Mouse (Mus musculus) embryo, embryonic 10 days (tissue): Measurements from ENCODE around the gene Treml4.
A peak's percentile ranks its signal among the peaks of the same experiment; 100 is the strongest.

ENCODE experiments used
- DNase-seq: peaks from one replicate; pipeline ENCODE4 v3.0.0-alpha.2; 2015; ENCODE audit warnings: low spot score

Gene Treml4

DNA sequence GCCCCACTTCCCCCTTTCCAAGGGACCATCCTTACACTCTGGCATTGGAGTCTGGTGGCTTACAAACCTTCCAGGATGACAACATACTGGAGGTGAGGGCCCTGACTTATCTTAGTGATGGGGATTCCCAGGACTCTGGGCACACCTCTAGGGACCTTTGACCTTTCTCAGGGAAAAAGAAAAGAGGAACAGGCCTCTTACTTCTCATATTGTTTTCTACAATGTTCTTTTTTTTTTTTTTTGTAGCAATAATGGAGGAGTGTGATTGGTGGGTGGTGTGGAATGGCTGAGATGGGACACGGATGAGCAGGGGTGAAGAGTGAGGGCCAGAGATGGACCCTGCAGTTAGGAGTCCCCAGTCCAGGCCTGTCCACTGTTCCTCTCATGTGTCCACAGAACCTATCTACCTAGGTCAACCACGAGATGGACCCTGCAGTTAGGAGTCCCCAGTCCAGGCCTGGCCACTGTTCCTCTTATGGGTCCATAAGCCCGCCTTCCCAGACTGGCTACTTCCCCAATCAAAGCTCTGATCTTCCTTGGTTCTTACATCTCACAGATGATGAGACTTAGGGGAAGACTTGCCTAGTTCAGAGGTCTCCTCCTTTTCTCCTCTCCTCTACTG is at the start of gene Treml4:
Gene Treml4 (plus strand): TSS at position 555 of the 622 bp plus-strand sequence.
- no peak for DNase-seq

DNA sequence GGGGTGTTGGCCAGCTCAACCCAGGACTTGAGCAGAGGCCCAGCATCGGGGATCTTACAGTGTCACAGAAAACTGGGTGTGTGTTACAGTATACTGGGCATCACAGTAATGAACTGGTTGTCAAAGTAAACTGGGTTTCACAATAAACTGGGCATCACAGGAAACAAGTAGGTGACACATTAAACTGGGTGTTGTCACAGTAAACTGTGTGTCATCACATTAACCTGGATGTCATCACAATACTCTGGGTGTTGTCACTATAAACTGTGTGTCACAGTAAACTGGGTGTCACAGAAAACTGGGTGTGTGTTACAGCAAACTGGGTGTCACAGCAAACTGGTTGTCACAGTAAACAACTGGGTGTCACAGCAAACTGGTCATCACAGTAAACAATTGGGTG is 48.7 kb upstream of the Treml4 start:
- no peak for DNase-seq

DNA sequence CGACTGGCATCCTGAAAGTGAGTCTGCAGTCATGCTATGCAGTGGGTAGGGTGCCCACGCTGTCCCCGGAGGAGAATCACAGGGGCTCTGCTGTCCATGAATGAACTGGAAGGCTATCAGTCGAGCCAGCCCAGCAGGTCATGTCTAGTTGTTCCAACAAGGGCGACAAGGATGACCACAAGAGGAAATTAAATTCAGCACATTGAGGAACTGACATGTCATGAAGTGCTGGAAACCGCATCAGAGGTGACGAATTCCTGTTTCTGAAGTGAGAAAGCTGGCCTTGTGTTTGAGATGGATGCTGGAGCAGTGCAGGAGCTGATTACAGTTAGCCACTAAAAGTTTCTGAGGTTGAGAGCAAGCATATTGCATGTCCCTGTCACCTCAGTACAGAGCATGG is 33.4 kb upstream of the Treml4 start:
- no peak for DNase-seq

DNA sequence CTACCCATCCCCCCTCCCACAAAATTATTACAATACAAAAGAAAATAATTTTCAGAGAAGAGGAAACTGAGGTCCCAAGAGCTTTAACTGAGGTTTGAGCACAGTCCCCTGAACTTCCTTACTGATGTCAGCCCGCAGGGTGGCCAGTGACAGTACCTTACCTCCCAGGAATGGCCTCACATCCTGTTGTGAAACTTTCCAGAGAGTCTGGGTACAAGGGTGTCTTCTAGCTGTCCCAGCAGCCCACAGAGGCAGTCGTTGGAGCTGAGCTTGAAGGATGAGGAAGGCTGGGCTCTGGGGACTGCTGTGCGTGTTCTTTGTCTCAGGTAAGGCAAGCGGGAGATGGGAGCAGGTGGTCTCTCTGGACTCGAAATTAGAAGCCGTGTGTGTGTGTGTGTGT is 31.6 kb upstream of the Treml4 start, which contains the start of gene Trem1:
Gene Trem1 (plus strand): TSS at position 251 of the 400 bp plus-strand sequence.
- no peak for DNase-seq

DNA sequence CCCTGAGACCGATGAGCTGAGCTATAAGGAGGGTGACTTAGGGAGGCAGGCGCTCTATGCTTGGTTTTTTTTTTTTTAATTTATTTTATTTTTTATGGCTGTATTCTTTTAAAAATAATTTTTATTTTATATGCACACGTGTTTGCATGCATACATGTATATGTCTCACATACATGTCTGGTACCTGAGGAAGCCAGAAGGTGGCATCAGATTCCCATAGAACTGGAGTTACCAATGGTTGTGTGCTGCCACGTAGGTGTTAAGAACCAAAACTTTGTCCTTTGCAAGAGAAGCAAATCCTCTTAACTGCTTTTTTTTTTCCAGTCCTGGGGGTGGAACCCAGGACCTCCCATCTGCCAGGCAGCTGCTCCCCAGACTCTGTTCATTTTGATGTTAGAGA is 30.3 kb upstream of the Treml4 start:
- DNase-seq, result no peak

DNA sequence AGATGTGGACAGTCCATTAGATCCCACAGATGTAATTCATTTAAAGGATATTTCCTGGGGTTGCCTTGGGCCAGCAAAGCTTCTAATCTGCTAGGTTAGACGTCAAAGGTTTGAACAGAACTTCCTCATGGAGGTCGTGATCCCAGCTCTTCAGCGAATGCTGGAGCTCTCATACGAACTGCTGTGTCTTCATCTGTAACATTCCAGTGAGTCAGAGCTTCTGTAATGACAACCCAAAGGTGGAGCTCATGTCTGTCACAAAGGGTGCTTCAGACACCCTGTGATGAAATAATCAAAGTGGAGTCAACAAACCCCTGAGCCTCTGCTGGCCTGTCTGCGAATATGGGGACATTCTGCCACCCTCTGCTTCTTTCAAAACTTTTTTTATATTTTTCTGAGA is 29.5 kb upstream of the Treml4 start:
- no peak for DNase-seq

DNA sequence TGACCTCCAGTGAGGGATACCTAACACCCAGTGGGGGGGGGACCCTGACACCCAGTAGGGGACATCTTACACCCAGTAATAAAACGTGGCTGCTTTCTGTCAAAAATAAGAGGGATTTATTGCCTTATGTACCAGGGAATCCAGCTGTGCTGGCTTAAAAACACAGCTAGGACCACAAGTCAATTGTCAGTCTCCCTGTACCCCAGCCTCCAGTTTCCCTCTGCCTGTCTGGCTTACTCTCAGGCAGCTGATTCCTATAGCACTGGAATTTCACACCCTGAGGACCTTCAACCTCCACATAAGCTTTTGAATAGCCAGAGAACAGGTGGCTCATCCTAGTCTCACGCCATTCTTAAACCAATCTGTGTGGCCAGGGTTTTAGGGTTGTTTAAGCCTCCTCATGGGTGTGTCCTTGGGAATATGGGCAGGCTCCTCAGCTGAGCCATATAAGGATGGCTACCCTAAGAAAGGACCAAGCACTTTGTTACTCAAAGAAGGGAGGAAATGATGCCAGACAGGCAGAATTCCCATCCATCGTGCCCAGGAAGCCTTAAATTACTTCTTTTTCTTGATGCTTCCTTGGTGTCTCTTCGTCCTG is 28.2 kb upstream of the Treml4 start:
- no peak for DNase-seq

DNA sequence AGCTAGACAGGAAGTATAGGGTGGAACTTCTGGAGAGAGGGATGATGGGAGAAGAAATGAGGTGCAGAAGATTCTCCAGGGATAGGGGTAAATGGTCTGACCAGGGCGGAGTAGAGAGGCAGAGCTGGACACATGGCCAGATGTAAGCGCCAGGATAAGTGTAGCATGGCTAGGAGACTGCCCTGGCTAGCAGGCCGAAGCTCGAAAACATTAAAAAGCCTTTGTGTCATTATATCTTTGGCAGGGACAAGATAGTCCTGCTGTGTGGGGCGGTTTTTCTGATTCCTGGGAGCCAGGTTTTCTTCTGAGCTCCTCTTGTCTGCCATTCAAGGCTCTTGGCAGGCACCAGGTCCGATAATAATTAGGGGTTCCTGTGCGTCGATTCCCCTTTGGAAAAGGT is 26.5 kb upstream of the Treml4 start:
- no peak for DNase-seq

DNA sequence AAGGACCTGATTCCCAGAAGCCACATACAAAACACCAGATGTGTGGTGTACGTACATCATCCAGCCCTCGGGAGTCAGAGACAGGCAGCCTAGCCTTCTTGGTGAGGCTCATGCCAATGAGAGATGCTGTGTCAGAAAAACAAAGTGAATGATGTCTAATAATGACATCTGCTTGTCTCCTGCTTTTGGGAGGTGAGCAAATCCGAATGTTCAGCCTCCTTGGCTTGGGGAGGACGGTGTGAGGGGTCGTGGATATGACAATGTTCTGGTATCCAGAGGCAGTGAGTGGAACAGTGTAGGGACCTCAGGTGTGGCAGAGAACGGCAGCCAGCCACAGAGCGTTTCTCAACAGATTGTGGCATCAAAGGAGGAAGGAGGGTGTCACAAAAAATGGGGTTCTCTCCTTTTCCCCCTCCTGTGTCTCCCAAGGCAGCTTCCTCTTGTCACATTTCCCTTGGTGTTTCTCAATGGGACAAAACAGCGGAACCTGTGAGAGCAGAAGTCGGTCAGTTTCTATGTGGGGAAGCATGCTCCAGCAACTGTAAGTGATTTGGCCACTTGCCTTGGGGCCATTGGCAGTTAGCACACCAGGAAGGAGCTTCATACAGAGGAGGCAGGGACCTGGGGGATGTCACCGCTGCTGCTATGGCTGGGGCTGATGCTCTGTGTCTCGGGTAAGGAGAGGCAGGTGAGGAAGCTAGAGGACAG is 16.7 kb upstream of the Treml4 start, which contains the start of gene Trem3:
Gene Trem3 (plus strand): TSS at position 557 of the 708 bp plus-strand sequence.
- no peak for DNase-seq

DNA sequence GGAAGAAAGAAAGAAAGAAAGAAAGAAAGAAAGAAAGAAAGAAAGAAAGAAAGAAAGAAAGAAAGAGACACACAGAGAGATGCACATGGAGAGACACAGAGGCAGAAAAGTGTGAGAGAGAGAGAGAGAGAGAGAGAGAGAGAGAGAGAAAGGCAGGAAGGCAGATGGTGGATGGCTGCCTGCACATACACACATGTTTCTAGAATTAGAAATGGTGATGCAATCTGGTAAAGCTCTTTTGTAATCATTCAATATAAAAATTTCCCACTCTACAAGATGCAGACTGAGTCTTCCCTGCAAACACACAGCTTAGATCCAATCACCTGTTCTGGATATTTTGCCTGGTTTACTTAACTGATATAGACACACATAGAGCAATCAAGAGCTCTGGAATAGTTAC is 15.1 kb upstream of the Treml4 start:
- no peak for DNase-seq

DNA sequence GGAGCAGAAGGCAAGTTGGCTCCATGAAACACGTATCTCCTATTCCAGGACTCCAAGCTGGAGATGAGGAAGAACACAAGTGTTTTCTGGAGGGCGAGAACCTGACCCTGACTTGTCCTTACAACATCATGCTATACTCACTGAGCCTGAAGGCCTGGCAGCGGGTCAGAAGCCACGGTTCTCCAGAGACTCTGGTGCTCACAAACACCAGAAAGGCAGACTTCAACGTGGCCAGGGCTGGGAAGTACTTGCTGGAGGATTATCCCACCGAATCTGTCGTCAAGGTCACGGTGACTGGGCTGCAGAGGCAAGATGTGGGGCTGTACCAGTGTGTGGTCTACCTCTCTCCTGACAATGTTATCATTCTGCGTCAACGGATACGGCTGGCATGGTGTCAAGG is 14.6 kb upstream of the Treml4 start:
- DNase-seq, result no peak

DNA sequence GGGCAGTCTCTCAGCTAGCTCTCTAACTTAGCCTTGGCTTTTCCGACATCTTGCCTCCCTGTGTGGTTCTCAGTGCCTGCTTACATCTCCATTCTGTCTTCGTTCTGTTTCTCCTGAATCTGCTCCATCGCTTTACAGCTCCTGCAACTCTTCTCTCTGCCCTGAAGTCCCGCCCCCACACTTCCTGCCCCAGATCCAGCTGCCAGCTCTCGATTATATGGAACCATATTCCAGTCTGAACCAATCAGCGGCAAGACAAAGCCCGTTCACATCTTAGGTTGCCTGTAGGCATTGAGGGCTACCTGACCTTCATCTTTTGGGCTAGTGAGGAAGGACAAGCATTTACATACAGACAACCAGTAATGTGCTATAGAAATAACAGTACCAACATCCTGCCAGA is 13.5 kb upstream of the Treml4 start:
- DNase-seq, result no peak

DNA sequence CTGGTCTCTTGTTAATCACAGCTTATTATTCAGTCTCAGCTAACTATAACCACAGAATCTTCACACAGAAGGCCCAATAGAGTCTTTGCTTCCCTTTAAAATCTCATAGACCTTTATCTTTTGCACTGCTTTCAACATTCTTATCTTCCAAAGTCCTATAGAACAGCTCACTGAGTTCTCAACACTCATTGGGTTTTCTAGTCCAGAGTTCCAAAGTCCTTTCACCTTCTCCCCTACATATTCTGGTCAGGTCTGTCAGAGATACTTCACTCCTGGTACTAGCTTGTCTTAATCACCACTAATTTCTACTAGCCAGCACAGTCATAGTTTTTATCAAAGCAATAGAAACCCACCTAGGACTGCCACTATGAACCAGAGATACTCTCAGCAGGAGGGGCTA is 7.5 kb upstream of the Treml4 start:
- no peak for DNase-seq

DNA sequence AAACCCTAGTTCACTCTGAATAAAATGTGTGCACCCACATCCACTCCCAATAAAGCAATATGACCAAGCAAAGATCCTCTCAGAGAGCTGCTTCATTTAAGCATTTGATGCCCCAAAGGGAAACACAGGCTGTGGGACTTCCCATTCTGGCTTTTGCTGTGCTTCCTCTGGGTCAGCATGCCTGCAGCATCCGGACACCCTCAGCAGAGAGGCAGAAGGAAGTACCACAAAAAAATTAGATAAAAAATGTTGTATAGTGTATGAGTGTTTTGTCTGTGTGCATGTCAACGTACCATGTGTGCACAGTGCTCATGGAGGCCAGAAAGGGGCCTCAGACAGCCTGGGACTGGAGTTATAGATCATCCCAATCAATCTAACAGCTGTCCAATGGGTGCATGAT is 2.2 kb upstream of the Treml4 start:
- no peak for DNase-seq

DNA sequence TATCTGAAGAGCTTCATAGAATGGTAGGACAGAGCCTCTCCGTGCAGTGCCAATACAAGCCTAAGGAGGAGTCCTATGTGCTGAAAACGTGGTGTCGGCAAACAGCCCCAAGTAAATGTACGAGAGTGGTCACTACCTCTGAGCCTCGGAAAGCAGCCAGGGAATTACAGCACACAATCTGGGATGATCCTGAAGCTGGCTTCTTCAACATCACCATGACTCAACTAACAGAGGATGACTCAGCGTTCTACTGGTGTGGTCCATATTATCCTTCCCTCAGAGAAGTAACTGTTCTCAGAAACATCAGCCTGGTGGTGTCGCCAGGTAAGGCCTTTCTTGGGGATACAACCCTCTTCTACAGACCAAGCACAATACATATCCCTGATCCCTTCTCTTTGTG is 567 bp downstream of the Treml4 start:
- DNase-seq, result no peak

DNA sequence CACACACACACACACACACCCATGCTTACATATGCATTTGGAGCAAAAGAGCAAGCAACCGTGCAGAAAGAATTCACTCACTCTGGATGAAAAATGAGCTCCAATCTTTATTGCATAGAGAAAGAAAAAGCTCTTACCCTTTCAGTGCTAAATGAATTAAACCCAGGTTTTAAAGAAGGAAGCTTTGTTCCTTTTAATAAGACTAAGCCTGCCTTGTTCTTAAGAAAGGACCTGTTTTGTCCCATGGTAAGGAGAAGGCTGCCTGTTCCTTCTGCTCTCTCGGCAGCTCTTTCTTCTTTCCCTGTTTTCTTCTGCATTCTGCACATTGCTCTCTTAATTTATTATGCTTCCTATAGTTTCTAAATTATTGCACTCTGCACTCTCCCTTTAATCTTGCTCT is 2.0 kb downstream of the Treml4 start:
- peak; percentile 11 for DNase-seq

DNA sequence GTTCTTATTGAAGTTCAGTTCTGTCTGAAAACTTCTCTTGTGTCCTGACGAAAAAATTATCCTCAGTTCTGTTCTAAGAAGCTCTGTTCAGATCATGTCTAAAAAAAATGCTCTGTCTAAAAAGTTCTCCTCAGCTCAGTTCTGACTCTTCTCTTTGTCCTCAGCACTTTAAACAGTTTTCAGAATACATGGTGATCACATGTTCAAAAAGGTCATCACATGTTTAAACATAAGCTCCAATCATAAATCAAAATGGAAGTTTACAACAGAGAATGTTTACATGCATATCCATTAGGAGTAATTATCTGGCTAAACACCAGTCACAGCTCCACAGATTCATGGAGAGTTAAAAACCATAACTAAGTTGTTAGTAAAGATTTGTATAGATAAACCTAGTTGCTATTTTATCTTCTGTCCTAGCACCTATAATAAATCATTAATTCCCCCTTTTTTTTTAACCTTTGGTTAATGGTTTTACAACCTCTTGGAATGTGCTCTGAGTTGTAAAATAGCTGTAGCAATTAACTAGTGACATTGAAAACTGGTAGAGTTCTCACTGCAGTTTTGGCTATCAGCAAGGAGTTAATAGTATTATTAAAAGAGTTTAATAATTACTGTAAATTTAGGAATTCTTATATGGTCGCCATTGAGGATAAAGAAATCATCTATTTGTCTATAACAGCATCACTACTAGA is 2.7 kb downstream of the Treml4 start:
- DNase-seq, result no peak

DNA sequence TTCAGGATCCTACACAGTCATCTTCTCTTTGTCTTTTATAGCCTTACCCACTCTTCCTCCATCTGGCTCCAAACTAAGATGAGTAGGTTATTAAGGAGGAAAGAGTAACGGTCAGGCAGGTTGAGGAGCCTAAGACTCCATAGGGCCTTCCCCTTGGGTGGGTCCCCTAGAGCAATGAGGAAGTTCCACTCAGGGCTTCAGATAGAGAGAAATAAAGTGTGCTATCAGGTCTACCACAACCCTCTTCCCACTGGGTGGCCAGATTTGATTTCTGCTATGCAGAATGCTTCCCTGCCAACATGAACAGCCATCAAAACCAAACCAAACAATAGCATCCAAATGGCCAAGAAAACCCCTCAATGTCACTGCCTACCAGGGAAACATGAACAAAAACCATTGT is 3.5 kb downstream of the Treml4 start:
- no peak for DNase-seq

DNA sequence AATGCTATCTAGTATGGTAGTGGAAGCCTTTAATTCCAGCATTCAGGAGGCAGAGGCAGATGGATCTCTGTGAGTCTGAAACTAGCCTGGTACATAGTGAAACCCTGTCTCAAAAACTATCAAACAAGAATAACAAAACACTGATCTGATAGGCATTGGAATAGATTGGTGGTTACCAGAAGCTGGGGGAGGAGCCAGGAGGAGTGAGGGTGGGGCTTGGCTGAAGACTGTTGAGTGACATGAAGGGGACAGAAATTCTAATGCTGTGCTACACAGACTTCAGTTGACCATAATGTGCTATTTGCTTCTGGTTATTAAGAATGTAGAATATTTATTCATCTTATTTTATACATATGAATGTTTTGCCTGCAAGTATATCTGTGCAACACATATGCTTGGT is 4.2 kb downstream of the Treml4 start:
- DNase-seq, result no peak

DNA sequence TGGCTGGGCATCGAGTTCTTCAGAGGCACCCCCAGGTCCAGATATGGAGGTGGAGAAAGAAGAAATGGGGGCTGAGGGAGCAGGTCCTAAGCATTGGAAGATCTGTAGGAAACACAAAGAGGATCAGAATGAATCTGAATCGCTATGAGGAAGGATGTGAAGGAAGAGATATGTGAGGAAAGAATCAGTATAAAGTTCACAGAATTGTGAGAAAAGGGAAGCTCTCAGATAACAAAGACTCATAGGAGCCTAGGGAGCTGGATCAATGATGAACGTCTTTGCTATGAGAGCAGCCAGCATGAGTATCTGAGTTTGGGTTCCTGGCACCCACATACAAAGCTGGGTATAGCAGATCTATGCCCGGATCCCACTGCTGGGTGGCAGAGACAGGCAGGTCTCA is 5.7 kb downstream of the Treml4 start:
- no peak for DNase-seq

DNA sequence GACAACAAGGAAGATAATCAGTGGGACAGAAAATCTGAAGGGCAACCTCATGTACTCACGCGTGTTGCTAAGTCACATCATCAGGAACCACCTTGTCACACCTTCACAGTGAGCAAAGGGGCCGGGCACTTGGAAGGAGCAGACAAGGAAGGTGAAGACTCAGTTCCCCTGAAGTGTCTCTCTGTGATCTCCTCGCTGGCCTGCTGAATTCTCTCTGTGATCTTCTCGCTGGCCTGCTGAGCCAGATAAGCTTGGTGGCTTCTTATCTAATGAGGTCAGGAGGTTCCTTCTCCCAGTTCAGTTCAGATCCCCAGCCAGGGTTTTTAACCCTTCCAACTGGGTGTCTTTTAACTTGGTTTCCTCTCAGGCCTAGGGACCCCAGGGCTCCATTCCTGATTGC is 8.1 kb downstream of the Treml4 start:
- DNase-seq, result no peak

DNA sequence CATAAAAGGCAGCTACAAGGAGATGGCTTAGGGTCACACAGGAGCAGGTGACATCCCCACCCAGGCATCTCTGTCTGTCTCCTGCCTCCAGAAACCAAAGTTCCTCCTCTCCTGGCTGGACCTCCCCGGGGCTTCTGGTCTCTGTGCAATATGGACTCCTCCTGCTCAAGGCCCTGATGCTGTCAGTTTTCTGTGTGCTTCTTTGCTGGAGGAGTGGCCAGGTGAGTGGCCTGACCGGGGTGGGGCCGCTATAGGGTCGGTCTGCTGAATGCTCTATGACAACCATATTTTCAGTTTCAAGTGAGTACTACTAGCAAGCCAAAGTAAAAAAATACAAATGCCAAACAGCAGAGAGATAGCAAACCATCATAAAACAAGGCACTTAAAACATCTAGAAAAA is 8.5 kb downstream of the Treml4 start:
- DNase-seq, result no peak

DNA sequence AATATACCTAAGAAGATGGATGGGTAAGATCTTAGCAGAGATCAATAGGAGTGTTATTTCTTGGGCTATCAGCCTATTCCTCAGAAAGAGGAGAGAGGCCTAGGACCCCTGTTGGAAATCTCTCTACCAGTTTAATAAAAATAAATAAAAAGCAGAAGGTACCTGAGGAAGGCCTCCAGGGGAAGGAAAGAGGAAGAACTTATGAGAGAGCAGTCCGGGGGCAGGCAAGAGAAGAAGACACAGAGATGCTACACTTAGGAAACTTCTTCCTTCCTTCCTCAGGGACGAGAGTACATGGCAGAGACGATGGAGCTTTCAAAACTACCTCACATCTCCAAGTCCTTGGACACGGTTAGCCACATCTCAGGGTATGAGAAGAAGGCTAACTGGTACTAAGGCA is 10.0 kb downstream of the Treml4 start:
- no peak for DNase-seq
